Mouse (Mus musculus) lung, postnatal 0 days (tissue): ENCODE data around the gene Prkag2.

Experiments
- CTCF ChIP-seq: IDR thresholded peaks from 2 replicates; pipeline ENCODE4 v1.5.1; 2016; ENCODE audit warnings: antibody characterized with exemption, mild to moderate bottlenecking
- EP300 ChIP-seq: IDR thresholded peaks from 2 replicates; pipeline ENCODE4 v1.6.1; 2016; ENCODE audit warnings: antibody characterized with exemption, mild to moderate bottlenecking, control low read depth

GRCm38 (mm10) chr5:25089258-25089972 is 11.0 kb downstream of the Prkag2 start:
- TF ChIP-seq CTCF (peak; percentile 25), EP300 (no peak)
